Mouse (Mus musculus) lung, postnatal 0 days (tissue): ENCODE measurements around the gene Lpcat2b. TPM values are rescaled to one million over a fixed set of nuclear protein-coding genes. Genes with fewer than 3 reads are reported as not detected.
A peak's percentile ranks its signal among the peaks of the same experiment; 100 is the strongest.

ENCODE experiments used
- ATAC-seq: fragments of 200-750 bp; cut with Nextera tagmentation; 2 replicates; pipeline ENCODE4 v1.8.0; 2017; ENCODE audit warnings: moderate library complexity
- DNase-seq: peaks from one replicate; pipeline ENCODE4 v3.0.0-alpha.2; 2016; ENCODE audit warnings: low spot score
- H3K27ac ChIP-seq: fragments of 300-500 bp; sonication (generic); 2 replicates; pipeline ENCODE4 v1.5.1; 2014; ENCODE audit warnings: antibody characterized with exemption, mild to moderate bottlenecking, low read length, mixed read lengths
- H3K27me3 ChIP-seq: fragments of 300-500 bp; sonication (generic); replicated peaks from 2 replicates; pipeline ENCODE4 v1.6.1; 2014; ENCODE audit warnings: low read length, mixed read lengths; ENCODE audit not compliant: insufficient read depth
- H3K36me3 ChIP-seq: fragments of 300-500 bp; sonication (generic); 2 replicates; pipeline ENCODE4 v1.6.1; 2014; ENCODE audit warnings: low read length, mixed read lengths; ENCODE audit not compliant: insufficient read depth
- H3K4me1 ChIP-seq: fragments of 300-500 bp; sonication (generic); 2 replicates; pipeline ENCODE4 v1.6.1; 2014; ENCODE audit warnings: antibody characterized with exemption, low read depth, low read length, mixed read lengths; ENCODE audit not compliant: insufficient read depth
- H3K4me2 ChIP-seq: fragments of 300-500 bp; sonication (generic); replicated peaks from 2 replicates; pipeline ENCODE4 v1.6.1; 2014; ENCODE audit warnings: low read depth, mild to moderate bottlenecking, low read length, moderate library complexity, mixed read lengths
- H3K4me3 ChIP-seq: fragments of 300-500 bp; sonication (generic); 2 replicates; pipeline ENCODE4 v1.5.1; 2014; ENCODE audit warnings: low read depth, low read length
- H3K9ac ChIP-seq: fragments of 300-500 bp; sonication (generic); replicated peaks from 2 replicates; pipeline ENCODE4 v1.6.1; 2014; ENCODE audit warnings: low read depth, mild to moderate bottlenecking
- H3K9me3 ChIP-seq: fragments of 300-500 bp; sonication (generic); 2 replicates; pipeline ENCODE4 v1.6.1; 2016; ENCODE audit warnings: low read length, mixed read lengths
- CTCF ChIP-seq: IDR thresholded peaks from 2 replicates; pipeline ENCODE4 v1.5.1; 2016; ENCODE audit warnings: antibody characterized with exemption, mild to moderate bottlenecking
- EP300 ChIP-seq: IDR thresholded peaks from 2 replicates; pipeline ENCODE4 v1.6.1; 2016; ENCODE audit warnings: antibody characterized with exemption, mild to moderate bottlenecking, control low read depth
- WGBS: fragments of 180-500 bp; shearing (Covaris S2); extraction: QIAGEN DNeasy Blood & Tissue Kit; methylation state at CpG from one replicate; pipeline ENCODE4 v1.1.7; 2014; 5-methylcytosine and 5-hydroxymethylcytosine counted together
- polyA plus RNA-seq: library from polyadenylated mRNA; unstranded; fragments of >200 nt; fragmentation: Nextera tagmentation; extraction: Ambion mirVana; gene quantifications from 2 replicates; pipeline ENCODE4 v1.2.1, GENCODE M21; 2015

Gene Lpcat2b
- polyA plus RNA-seq, 1 experiment from 2014 or later, result not detected

- Histone ChIP-seq H3K4me3 (no peak overlapping the region), H3K9me3 (no peaks in the 10 kb centered on the region), H3K9ac (no peak overlapping the region), H3K4me1 (no peaks in the 10 kb centered on the region), H3K27me3 (no peaks in the 10 kb centered on the region), H3K27ac (no peak overlapping the region), H3K4me2 (no peak overlapping the region), H3K36me3 (no peaks in the 10 kb centered on the region)
- TF ChIP-seq CTCF (no peak), EP300 (no peak)
- DNase-seq, result no peak
- no peak for ATAC-seq
- 94% methylated on average over 4 of the region's 4 CpGs for WGBS
Observed at GRCm38 (mm10) chr5:107462147-107463076, 31.1 kb downstream of the Lpcat2b start.

- DNase-seq (no peak), ATAC-seq (no peak)
- TF ChIP-seq CTCF (no peak), EP300 (no peak)
- no peak overlapping the region for H3K9ac ChIP-seq
- H3K9me3 ChIP-seq, result no peaks in the 10 kb centered on the region
- H3K36me3 ChIP-seq, result no peaks in the 10 kb centered on the region
- no peaks in the 10 kb centered on the region for H3K4me1 ChIP-seq
- no peak overlapping the region for H3K4me2 ChIP-seq
- no peak overlapping the region for H3K4me3 ChIP-seq
- H3K27ac ChIP-seq, result no peak overlapping the region
- H3K27me3 ChIP-seq, result no peaks in the 10 kb centered on the region
- 55% methylated on average over 5 of the region's 5 CpGs for WGBS
Observed at GRCm38 (mm10) chr5:107466501-107466900, 35.2 kb downstream of the Lpcat2b start.

GRCm38 (mm10) chr5:107467098-107467497 is 35.7 kb downstream of the Lpcat2b start:
- Histone ChIP-seq H3K4me3 (no peak overlapping the region), H3K9me3 (no peaks in the 10 kb centered on the region), H3K27ac (no peak overlapping the region), H3K4me2 (no peak overlapping the region), H3K4me1 (no peaks in the 10 kb centered on the region), H3K36me3 (no peaks in the 10 kb centered on the region), H3K9ac (no peak overlapping the region), H3K27me3 (no peaks in the 10 kb centered on the region)
- 88% methylated on average over 4 of the region's 4 CpGs for WGBS
- ATAC-seq (no peak), DNase-seq (no peak)
- TF ChIP-seq CTCF (no peak), EP300 (no peak)

GRCm38 (mm10) chr5:107470600-107471329 is 39.4 kb downstream of the Lpcat2b start:
- no peak overlapping the region for H3K4me3 ChIP-seq
- DNase-seq (no peak), ATAC-seq (no peak)
- no peaks in the 10 kb centered on the region for H3K36me3 ChIP-seq
- no peak overlapping the region for H3K27ac ChIP-seq
- TF ChIP-seq EP300, result no peak
- no peak for TF ChIP-seq CTCF
- no peaks in the 10 kb centered on the region for H3K4me1 ChIP-seq
- H3K9me3 ChIP-seq, result no peaks in the 10 kb centered on the region
- no peak overlapping the region for H3K9ac ChIP-seq
- H3K4me2 ChIP-seq, result no peak overlapping the region
- no peaks in the 10 kb centered on the region for H3K27me3 ChIP-seq
- WGBS, result 69% methylated on average over 10 of the region's 10 CpGs

GRCm38 (mm10) chr5:107480194-107480593 is 48.8 kb downstream of the Lpcat2b start:
- H3K4me2 ChIP-seq, result no peak overlapping the region
- ATAC-seq (peak; percentile 55), DNase-seq (peak; percentile 47)
- no peaks in the 10 kb centered on the region for H3K27me3 ChIP-seq
- no peaks in the 10 kb centered on the region for H3K4me1 ChIP-seq
- H3K9me3 ChIP-seq, result no peaks in the 10 kb centered on the region
- H3K4me3 ChIP-seq, result no peak overlapping the region
- TF ChIP-seq EP300 (no peak), CTCF (no peak)
- no peak overlapping the region for H3K9ac ChIP-seq
- no peaks in the 10 kb centered on the region for H3K36me3 ChIP-seq
- 63% methylated on average over 2 of the region's 2 CpGs for WGBS
- H3K27ac ChIP-seq, result no peak overlapping the region

Other genes with a start within 250 kb of the Lpcat2b start
- gene Tgfbr3, start 141.9 kb upstream of the Lpcat2b start, polyA plus RNA-seq, result 21.4 and 21.5 TPM in 2 replicates
- gene Brdt, start 100.4 kb upstream of the Lpcat2b start, polyA plus RNA-seq, result 1.5 and 1.6 TPM in 2 replicates
- 1.2 and 1.6 TPM in 2 replicates for gene Ephx4, start 28.8 kb upstream of the Lpcat2b start, polyA plus RNA-seq
- gene Btbd8, start 6.4 kb downstream of the Lpcat2b start, polyA plus RNA-seq, result 2.1 and 2.4 TPM in 2 replicates
- 0.11 and 0.19 TPM in 2 replicates for gene Gm42669, start 76.1 kb downstream of the Lpcat2b start, polyA plus RNA-seq
- 0.06 and 0.18 TPM in 2 replicates for gene 1700028K03Rik, start 103.2 kb downstream of the Lpcat2b start, polyA plus RNA-seq
- gene Rpap2, start 165.8 kb downstream of the Lpcat2b start, polyA plus RNA-seq, result 11.4 and 12.5 TPM in 2 replicates
- gene Glmn, start 166.3 kb downstream of the Lpcat2b start, polyA plus RNA-seq, result 12.1 and 12.7 TPM in 2 replicates